Mouse (Mus musculus): ENCODE results near the gene Rpl37a. TPM values are rescaled to one million over a fixed set of nuclear protein-coding genes. Genes with fewer than 3 reads are reported as not detected.

Rpl37a gene
- polyA plus RNA-seq, 1 experiment from 2014 or later: 2,781 TPM

- DNase-seq (ENCODE audit: low spot score): no peak
Observed at GRCm38 (mm10) chr1:72736397-72737125, 25.5 kb downstream of the Rpl37a start.

GRCm38 (mm10) chr1:72738946-72739680 lies 28.0 kb downstream of the Rpl37a start:
- no peak for DNase-seq (ENCODE audit: low spot score)

GRCm38 (mm10) chr1:72739681-72740063 lies 28.6 kb downstream of the Rpl37a start:
- no peak for DNase-seq (ENCODE audit: low spot score)

DNA sequence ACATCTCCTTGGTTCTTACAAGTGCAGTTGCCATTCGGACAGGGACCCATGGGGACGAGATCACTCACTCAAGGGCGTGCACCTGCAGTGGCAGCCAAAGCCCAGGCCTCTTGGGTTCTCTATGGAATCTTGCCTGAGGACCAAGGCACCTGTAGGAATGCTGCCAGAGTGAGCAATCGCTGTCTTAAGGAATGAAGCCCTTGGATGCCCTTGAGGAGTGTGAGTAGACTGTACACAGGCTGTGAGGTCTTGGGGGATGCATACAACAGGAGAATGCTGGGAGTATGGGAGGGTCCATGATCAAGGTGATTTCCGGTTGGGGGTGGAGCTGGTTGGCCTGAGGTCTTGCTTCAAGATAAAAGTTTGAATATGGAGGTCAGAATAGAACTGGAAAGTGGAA lies 30.3 kb downstream of the Rpl37a start:
- DNase-seq (ENCODE audit: low spot score): no peak

GRCm38 (mm10) chr1:72744816-72745506 lies 33.9 kb downstream of the Rpl37a start:
- DNase-seq (ENCODE audit: low spot score): no peak

DNA sequence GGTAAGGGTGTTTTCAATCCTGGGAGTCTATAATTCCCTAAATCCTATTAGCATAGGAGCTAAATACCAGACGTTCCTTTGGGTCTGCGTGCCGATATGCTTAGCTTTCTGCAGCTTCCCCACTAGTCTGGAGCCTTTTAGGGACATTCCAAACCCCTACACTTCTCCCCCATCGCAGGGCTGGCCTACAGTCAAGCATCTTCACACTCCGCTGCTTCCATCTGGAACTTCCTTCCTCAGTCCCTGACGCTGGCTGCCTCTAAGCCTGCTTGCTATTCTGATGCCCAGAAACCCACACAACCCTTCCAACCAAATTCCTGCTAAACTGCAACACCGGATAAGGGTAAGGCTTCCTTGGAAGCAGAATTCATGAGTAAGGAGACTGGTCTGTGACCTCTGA lies 35.3 kb downstream of the Rpl37a start:
- DNase-seq (ENCODE audit: low spot score): no peak

DNA sequence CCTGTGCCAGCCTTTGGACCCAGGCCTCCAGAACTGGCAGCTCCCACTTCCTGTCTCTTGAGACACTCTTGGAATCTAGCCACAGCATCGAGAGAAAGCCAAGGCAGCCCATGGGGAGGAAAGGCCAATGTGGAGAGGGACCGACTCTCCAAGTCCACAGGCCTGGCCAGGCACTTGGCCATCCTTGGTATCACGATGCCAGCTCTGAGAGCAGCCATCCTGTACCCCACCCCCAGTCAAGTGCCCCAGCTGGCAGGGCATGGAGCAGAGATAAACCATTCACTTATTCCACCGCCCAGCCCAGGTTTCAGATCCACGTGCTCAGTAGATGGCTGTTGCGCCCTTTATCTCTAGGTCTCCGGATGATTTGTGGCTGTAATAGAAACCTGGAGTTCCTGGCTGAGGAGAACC lies 40.3 kb downstream of the Rpl37a start:
- no peak for DNase-seq (ENCODE audit: low spot score)

GRCm38 (mm10) chr1:72753211-72753610 lies 42.1 kb downstream of the Rpl37a start:
- DNase-seq (ENCODE audit: low spot score): no peak

- no peak for DNase-seq (ENCODE audit: low spot score)
Observed at GRCm38 (mm10) chr1:72755227-72755626, 44.1 kb downstream of the Rpl37a start.

GRCm38 (mm10) chr1:72755801-72756200 lies 44.7 kb downstream of the Rpl37a start:
- no peak for DNase-seq (ENCODE audit: low spot score)

GRCm38 (mm10) chr1:72759758-72760157 lies 48.7 kb downstream of the Rpl37a start:
- no peak for DNase-seq (ENCODE audit: low spot score)

Other genes with a start within 250 kb of the Rpl37a start
- not detected in 2 replicates for gene March4, start 174.4 kb upstream of the Rpl37a start, polyA plus RNA-seq (2015; fragmentation: Nextera tagmentation; extraction: Ambion mirVana)
- 16.2 and 17.2 TPM in 2 replicates for gene Smarcal1, start 128.0 kb upstream of the Rpl37a start, polyA plus RNA-seq (2015; fragmentation: Nextera tagmentation; extraction: Ambion mirVana)
- not detected in 2 replicates for gene Ankar, start 10.7 kb upstream of the Rpl37a start, polyA plus RNA-seq (2015; fragmentation: Nextera tagmentation; extraction: Ambion mirVana)
- 37.3 and 38.8 TPM in 2 replicates for gene Igfbp2, start 113.2 kb downstream of the Rpl37a start, polyA plus RNA-seq (2015; fragmentation: Nextera tagmentation; extraction: Ambion mirVana)
- 3.0 and 3.5 TPM in 2 replicates for gene Igfbp5, start 163.6 kb downstream of the Rpl37a start, polyA plus RNA-seq (2015; fragmentation: Nextera tagmentation; extraction: Ambion mirVana)

Data from thymus, postnatal 0 days (tissue).